Mouse (Mus musculus) liver, adult 2 months (tissue): ENCODE measurements at regions not wholly inside any gene's neighbourhood (a gene's known extent, or its start where the extent isn't known, plus 50 kb on each side); places are given as distances from the start of the nearest gene placed in this dataset.

ENCODE experiments used
- DNase-seq: peaks from one replicate; pipeline ENCODE4 v3.0.0-alpha.2; 2011; ENCODE audit warnings: low read depth, low spot score; ENCODE audit errors: extremely low read depth
- H3K27ac ChIP-seq: fragments of 200-500 bp; replicated peaks from 2 replicates; pipeline ENCODE4 v1.5.1; 2012; ENCODE audit warnings: low read depth, mild to moderate bottlenecking, control low read depth, inconsistent platforms, low read length; ENCODE audit not compliant: insufficient read depth
- H3K27me3 ChIP-seq: fragments of 200-500 bp; 2 replicates; pipeline ENCODE4 v1.6.1; 2012; ENCODE audit warnings: mild to moderate bottlenecking, moderate library complexity, low read length, inconsistent platforms; ENCODE audit not compliant: control insufficient read depth, insufficient read depth
- H3K36me3 ChIP-seq: fragments of 200-500 bp; 2 replicates; pipeline ENCODE4 v1.6.1; 2012; ENCODE audit warnings: low read length, inconsistent platforms; ENCODE audit not compliant: control insufficient read depth, insufficient read depth
- H3K4me1 ChIP-seq: fragments of 200-500 bp; 2 replicates; pipeline ENCODE4 v1.6.1; 2011; ENCODE audit warnings: low read length; ENCODE audit not compliant: control insufficient read depth, insufficient read depth
- H3K4me3 ChIP-seq: fragments of 200-500 bp; 2 replicates; pipeline ENCODE4 v1.5.1; 2011; ENCODE audit warnings: low read depth, mild to moderate bottlenecking, control low read depth, low read length, moderate library complexity; ENCODE audit not compliant: insufficient read depth
- H3K79me2 ChIP-seq: fragments of 200-500 bp; 2 replicates; pipeline ENCODE4 v1.6.1; 2012; ENCODE audit warnings: inconsistent platforms, mild to moderate bottlenecking, low read length, moderate library complexity; ENCODE audit not compliant: control insufficient read depth, insufficient read depth
- H3K9ac ChIP-seq: fragments of 200-500 bp; 2 replicates; pipeline ENCODE4 v1.6.1; 2012; ENCODE audit warnings: low read depth, mild to moderate bottlenecking, control low read depth, inconsistent platforms, low read length
- CTCF ChIP-seq: fragments of 200-500 bp; IDR thresholded peaks from 2 replicates; pipeline ENCODE4 v1.5.1; 2011; ENCODE audit warnings: low read depth, low read length, control low read depth
- POLR2A ChIP-seq: fragments of 200-500 bp; IDR thresholded peaks from 2 replicates; pipeline ENCODE4 v1.6.1; 2011; ENCODE audit warnings: low read length, control low read depth; ENCODE audit not compliant: insufficient read depth; ENCODE audit errors: extremely low read depth
- WGBS: fragments of 180-500 bp; shearing (Covaris S2); methylation state at CpG from one replicate; pipeline ENCODE4 v1.1.7; 2018; 5-methylcytosine and 5-hydroxymethylcytosine counted together

DNA sequence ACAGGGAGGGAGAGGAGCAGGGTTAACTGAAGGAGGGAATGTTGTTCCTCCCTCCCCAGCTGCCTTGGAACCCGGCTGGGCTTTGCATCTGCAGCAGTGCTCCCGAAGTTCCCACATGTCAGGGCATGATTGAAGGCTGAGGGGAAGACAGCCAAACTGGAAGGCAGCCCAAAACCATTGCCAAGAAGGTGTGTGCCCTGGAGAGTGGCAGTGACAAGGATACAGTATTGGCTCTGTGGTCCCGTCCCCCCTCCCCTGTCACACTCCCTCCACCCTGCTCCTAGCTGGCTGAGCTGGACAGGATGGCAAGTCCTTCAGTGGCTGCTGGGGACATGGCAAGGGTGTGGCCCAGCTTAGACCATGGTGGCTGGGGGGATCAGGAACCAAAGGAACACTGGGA, 79.1 kb downstream of the Cyp26b1 start:
- H3K4me1 ChIP-seq: no peaks in the 10 kb centered on the region
- H3K4me3 ChIP-seq: no peak overlapping the region
- DNase-seq: peak; percentile 35
- no peaks in the 10 kb centered on the region for H3K27me3 ChIP-seq
- H3K36me3 ChIP-seq: no peaks in the 10 kb centered on the region
- no peak overlapping the region for H3K27ac ChIP-seq
- WGBS: 27% methylated on average over 3 of the region's 3 CpGs
- no peak for TF ChIP-seq POLR2A
- no peak for TF ChIP-seq CTCF
- no peaks in the 10 kb centered on the region for H3K79me2 ChIP-seq
- H3K9ac ChIP-seq: no peak overlapping the region

- Histone ChIP-seq H3K36me3 (no peaks in the 10 kb centered on the region), H3K27me3 (no peaks in the 10 kb centered on the region), H3K79me2 (no peaks in the 10 kb centered on the region), H3K27ac (no peak overlapping the region), H3K4me1 (no peaks in the 10 kb centered on the region), H3K4me3 (no peak overlapping the region), H3K9ac (no peak overlapping the region)
- TF ChIP-seq CTCF (no peak), POLR2A (no peak)
- 84% methylated on average over 3 of the region's 3 CpGs for WGBS
- DNase-seq: no peak
These were observed 85.1 kb downstream of the Cyp26b1 start for GRCm38 (mm10) chr6:84508598-84508997.

DNA sequence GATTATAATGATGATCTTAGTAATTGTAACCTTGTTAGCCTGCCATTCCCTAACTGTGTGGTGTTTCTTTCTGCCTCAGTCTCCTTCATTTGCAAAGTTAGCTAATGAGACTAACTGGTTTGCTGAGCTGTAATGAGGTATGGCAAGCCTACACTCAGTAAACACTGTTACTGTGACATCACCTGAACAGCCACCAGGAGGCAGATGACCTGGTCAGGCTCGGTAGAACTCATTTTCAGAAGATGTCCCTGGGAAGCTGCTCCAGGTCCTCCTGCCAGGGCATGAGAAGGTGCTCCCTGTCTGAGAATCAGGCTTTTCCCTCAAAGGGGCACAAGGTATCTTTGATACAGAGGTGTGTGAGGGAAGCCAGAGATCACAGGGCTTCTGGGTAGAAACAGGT, 87.0 kb downstream of the Cyp26b1 start:
- H3K79me2 ChIP-seq: no peaks in the 10 kb centered on the region
- 14% methylated on average over 1 of the region's 1 CpGs for WGBS
- H3K9ac ChIP-seq: no peak overlapping the region
- no peak overlapping the region for H3K27ac ChIP-seq
- H3K27me3 ChIP-seq: no peaks in the 10 kb centered on the region; the same call in 1 of the 2 replicates
- H3K36me3 ChIP-seq: no peaks in the 10 kb centered on the region
- DNase-seq: no peak
- TF ChIP-seq POLR2A: no peak
- peak; percentile 25; the same call in 1 of the 2 replicates for TF ChIP-seq CTCF
- no peaks in the 10 kb centered on the region for H3K4me1 ChIP-seq
- H3K4me3 ChIP-seq: no peak overlapping the region

- Histone ChIP-seq H3K4me1 (peaks cover 4% of the 10 kb centered on the region), H3K27me3 (no peaks in the 10 kb centered on the region; the same call in 1 of the 2 replicates), H3K79me2 (no peaks in the 10 kb centered on the region), H3K27ac (no peak overlapping the region), H3K36me3 (no peaks in the 10 kb centered on the region), H3K4me3 (no peak overlapping the region), H3K9ac (no peak overlapping the region)
- WGBS: 41% methylated on average over 13 of the region's 13 CpGs
- DNase-seq: no peak
- no peak for TF ChIP-seq POLR2A
These were observed 93.3 kb downstream of the Cyp26b1 start for GRCm38 (mm10) chr6:84500255-84500886.

DNA sequence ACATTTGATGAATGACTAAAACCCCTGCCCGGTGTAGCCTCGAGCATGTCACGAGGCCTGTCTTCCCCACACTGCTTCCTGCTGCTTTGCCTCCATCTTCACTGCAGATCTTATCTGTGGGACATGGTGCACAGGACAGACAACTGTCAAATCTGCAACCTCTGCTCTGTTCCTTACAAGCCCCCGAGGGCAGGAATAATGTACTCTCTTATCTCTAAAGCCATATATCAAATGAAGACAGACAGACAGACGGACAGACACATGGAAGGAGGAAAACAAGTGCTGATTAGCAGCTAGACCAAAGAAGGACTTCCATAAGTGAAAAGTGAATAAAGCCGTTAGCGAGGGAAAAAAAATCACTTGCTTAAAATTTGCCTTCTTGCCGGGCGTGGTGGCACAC, 95.6 kb downstream of the Cyp26b1 start:
- 78% methylated on average over 9 of the region's 9 CpGs for WGBS
- no peak overlapping the region for H3K9ac ChIP-seq

GRCm38 (mm10) chr6:84493676-84494075, 100.0 kb downstream of the Cyp26b1 start:
- DNase-seq: no peak
- Histone ChIP-seq H3K9ac (no peak overlapping the region), H3K79me2 (no peaks in the 10 kb centered on the region), H3K36me3 (no peaks in the 10 kb centered on the region), H3K27me3 (no peaks in the 10 kb centered on the region), H3K27ac (no peak overlapping the region), H3K4me3 (no peak overlapping the region), H3K4me1 (no peaks in the 10 kb centered on the region)
- WGBS: 75% methylated on average over 6 of the region's 6 CpGs
- TF ChIP-seq POLR2A (no peak), CTCF (no peak)

More for the DNA sequence above, 95.6 kb downstream of the Cyp26b1 start:
- no peaks in the 10 kb centered on the region; the same call in 1 of the 2 replicates for H3K27me3 ChIP-seq
- H3K36me3 ChIP-seq: no peaks in the 10 kb centered on the region
- no peak overlapping the region for H3K27ac ChIP-seq
- H3K4me1 ChIP-seq: peaks cover 4% of the 10 kb centered on the region
- no peaks in the 10 kb centered on the region for H3K79me2 ChIP-seq
- TF ChIP-seq CTCF (no peak), POLR2A (no peak)
- H3K4me3 ChIP-seq: no peak overlapping the region
- no peak for DNase-seq
